Mouse (Mus musculus) spleen, adult 10 weeks (tissue): ENCODE results near the gene Ankrd6. TPM values are rescaled to one million over a fixed set of nuclear protein-coding genes. Genes with fewer than 3 reads are reported as not detected.

Experiments
- polyA plus RNA-seq: library from polyadenylated mRNA; stranded (reverse); fragments of 350-450 nt; fragmentation: Illumina TruSeq; extraction: RNeasy Lipid Tissue Mini Kit (QIAGEN cat#74804); gene quantifications from one replicate; pipeline ENCODE4 v1.2.3, GENCODE M21; 2015; ENCODE audit warnings: low replicate concordance; ENCODE audit not compliant: insufficient read depth

Gene Ankrd6
- 1.2 TPM for polyA plus RNA-seq

DNA sequence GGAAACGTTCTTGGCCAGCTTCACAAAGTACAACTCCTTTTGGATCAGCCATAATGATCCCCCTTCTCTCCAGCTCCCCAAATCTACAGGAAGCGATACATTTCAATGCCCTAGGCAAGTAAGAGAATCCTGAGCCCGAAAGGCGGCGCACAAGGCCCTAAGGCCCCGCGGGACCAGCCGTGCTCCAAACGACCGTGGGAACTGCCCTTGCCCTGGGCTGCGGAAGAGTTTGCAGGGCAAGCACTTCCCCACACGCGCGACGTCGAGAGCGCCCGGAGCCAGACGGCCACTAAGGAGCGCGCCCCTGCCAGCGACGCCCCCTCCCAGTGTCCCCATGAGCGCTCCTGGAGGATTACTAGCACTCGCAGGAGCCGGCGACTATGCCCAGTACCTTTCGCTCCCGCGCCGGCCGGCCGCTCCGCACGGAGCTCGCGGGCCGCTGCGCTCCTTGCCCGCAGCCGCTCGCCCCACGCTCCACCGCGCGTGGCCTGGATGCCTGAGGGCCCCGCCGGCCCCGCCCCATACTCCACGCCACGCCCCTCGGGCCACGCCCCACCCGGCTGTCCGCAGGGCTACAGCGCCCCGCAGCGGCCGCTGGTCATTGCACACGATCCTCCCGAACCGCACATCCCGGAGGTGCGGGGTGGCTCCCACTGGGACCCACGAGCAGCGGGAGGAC, at the start of gene Ankrd6:
Gene Ankrd6, minus strand, starts transcription at position 486 of the 679 bp plus-strand sequence.

DNA sequence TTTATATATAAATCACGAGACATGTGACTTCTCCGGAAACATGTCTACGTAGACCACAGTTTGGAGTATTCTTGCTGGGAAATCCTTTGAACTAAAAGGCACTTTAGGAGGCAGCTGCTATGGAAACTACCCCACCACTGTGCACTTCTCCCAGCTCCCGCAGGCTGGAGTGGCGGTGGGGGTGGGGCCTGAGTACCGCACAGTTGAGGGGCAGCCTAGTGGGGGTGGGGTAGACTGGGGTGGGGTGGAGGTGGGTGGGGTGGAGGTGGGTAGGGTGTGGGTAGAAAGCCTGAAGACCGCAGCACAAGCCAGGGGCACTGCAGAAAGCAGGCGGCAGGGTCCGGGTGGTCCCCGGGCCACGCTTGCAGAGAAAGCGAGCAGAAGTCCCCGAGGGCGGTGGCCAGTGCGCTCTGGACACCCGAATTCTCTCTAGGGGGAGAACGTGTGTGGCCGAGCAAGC, 32.1 kb upstream of the Ankrd6 start, which contains the start of gene Rragd:
Gene Rragd, plus strand, starts transcription at position 322 of the 460 bp plus-strand sequence.

DNA sequence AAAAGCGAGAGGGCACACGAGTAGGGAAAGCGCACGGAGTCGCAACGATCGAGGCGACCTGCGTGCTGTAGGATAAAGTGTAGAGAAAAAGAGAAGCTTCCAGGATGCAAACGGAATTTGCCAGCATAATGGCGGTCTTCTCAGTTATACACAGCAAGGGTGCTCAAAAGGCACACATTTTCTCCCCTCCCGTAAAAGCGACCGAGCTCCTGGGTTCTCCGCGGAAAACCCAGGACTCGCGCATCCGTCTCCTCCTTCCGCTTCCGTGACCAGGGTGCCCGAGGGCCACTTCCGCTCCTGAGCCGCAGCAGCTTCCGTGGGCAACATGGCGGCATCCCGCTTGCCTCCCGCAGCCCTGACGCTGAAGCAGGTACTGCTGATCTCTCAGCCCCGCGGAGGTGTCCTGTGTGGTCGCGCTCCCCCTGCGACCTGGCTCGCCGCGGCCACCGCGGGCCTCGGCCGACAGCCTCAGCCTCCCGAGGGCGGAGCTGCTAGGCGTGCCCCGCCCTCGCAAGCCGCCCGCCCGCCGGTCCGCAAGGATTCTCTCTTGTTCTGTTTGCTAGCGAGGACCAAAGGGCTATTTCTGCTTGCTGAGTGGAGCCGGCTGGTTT, 150.6 kb downstream of the Ankrd6 start, which contains the start of gene Lyrm2:
Gene Lyrm2, plus strand, starts transcription at position 288 of the 611 bp plus-strand sequence.

Other genes with a start within 250 kb of the Ankrd6 start
- 88.1 TPM for gene Lyrm2, start 150.6 kb downstream of the Ankrd6 start, polyA plus RNA-seq
- gene Rragd, start 32.2 kb upstream of the Ankrd6 start, polyA plus RNA-seq: 7.1 TPM
- gene Ube2j1, start 80.6 kb upstream of the Ankrd6 start, polyA plus RNA-seq: 88.6 TPM
- gene Gabrr2, start 112.2 kb upstream of the Ankrd6 start, polyA plus RNA-seq: 2.5 TPM
- not detected for gene Gabrr1, start 181.7 kb upstream of the Ankrd6 start, polyA plus RNA-seq
- 0.70 TPM for gene Pm20d2, start 238.9 kb upstream of the Ankrd6 start, polyA plus RNA-seq